Mouse (Mus musculus) midbrain, embryonic 16.5 days (tissue): Measurements from ENCODE around the gene Ldhc. TPM values are rescaled to one million over a fixed set of nuclear protein-coding genes. Genes with fewer than 3 reads are reported as not detected.
"Not testable (repeated sequence)": the region's sequence is repeated elsewhere in the genome, so short reads cannot be mapped to it uniquely, and the experiment has no call there.

Experiments used
- ATAC-seq: fragments of 200-750 bp; cut with Nextera tagmentation; 2 replicates; pipeline ENCODE4 v1.8.0; 2017; ENCODE audit warnings: moderate TSS enrichment
- H3K27ac ChIP-seq: fragments of 300-500 bp; sonication (generic); 2 replicates; pipeline ENCODE4 v1.5.1; 2014; ENCODE audit warnings: mild to moderate bottlenecking, low read length, mixed read lengths
- H3K27me3 ChIP-seq: fragments of 300-500 bp; sonication (generic); 2 replicates; pipeline ENCODE4 v1.6.1; 2014; ENCODE audit warnings: low read depth, low read length, mixed read lengths; ENCODE audit not compliant: control insufficient read depth, insufficient read depth
- H3K36me3 ChIP-seq: fragments of 300-500 bp; sonication (generic); 2 replicates; pipeline ENCODE4 v1.6.1; 2014; ENCODE audit warnings: mild to moderate bottlenecking, low read length, moderate library complexity, mixed read lengths; ENCODE audit not compliant: control insufficient read depth, insufficient read depth
- H3K4me1 ChIP-seq: fragments of 300-500 bp; sonication (generic); 2 replicates; pipeline ENCODE4 v1.6.1; 2014; ENCODE audit warnings: mild to moderate bottlenecking, low read length, mixed read lengths; ENCODE audit not compliant: control insufficient read depth, insufficient read depth
- H3K4me2 ChIP-seq: fragments of 300-500 bp; sonication (generic); 2 replicates; pipeline ENCODE4 v1.6.1; 2014; ENCODE audit warnings: mild to moderate bottlenecking, low read length, mixed read lengths
- H3K4me3 ChIP-seq: fragments of 300-500 bp; sonication (generic); 2 replicates; pipeline ENCODE4 v1.5.1; 2014; ENCODE audit warnings: low read depth, mild to moderate bottlenecking, low read length, moderate library complexity, mixed read lengths
- H3K9ac ChIP-seq: fragments of 300-500 bp; sonication (generic); 2 replicates; pipeline ENCODE4 v1.6.1; 2014; ENCODE audit warnings: low read depth, low read length, mixed read lengths
- H3K9me3 ChIP-seq: fragments of 300-500 bp; sonication (generic); replicated peaks from 2 replicates; pipeline ENCODE4 v1.6.1; 2014; ENCODE audit warnings: mild to moderate bottlenecking, low read length, mixed read lengths; ENCODE audit not compliant: control insufficient read depth, poor library complexity, severe bottlenecking
- WGBS: fragments of 180-500 bp; shearing (Covaris S2); extraction: QIAGEN DNeasy Blood & Tissue Kit; methylation state at CpG from one replicate; pipeline ENCODE4 v1.1.7; 2014; 5-methylcytosine and 5-hydroxymethylcytosine counted together
- polyA plus RNA-seq: library from polyadenylated mRNA; unstranded; fragments of >200 nt; fragmentation: Nextera tagmentation; extraction: Ambion mirVana; gene quantifications from 2 replicates; pipeline ENCODE4 v1.2.1, GENCODE M21; 2015

Ldhc gene
- polyA plus RNA-seq, 1 experiment from 2014 or later = 0.33 TPM

DNA sequence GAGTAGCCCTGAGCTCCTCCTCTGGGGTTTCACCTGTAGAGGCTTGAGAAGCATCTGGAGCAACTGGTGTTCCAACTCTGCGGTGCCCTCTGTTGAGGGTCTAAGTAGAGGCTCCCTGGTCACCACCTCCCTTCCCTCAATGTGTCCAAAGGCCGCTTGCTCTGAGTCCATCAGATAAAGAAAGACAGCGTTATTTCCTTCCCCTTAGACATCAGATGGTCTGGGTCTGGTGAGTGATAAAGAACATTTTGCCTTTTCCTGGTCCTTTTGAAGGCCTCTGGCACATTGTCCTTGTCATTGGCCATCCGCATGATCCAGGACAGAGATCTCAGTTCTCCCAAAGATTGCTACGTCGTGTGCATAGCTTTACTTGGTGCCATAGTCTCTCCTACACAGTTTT, 16.3 kb downstream of the Ldhc start:
- Histone ChIP-seq H3K4me1 (no peaks in the 10 kb centered on the region), H3K4me2 (no peak overlapping the region), H3K27me3 (no peaks in the 10 kb centered on the region), H3K9me3 (no peaks in the 10 kb centered on the region), H3K9ac (no peak overlapping the region), H3K27ac (no peak overlapping the region), H3K4me3 (no peak overlapping the region), H3K36me3 (no peaks in the 10 kb centered on the region)
- WGBS = 92% methylated on average over 6 of the region's 6 CpGs
- ATAC-seq = no peak

DNA sequence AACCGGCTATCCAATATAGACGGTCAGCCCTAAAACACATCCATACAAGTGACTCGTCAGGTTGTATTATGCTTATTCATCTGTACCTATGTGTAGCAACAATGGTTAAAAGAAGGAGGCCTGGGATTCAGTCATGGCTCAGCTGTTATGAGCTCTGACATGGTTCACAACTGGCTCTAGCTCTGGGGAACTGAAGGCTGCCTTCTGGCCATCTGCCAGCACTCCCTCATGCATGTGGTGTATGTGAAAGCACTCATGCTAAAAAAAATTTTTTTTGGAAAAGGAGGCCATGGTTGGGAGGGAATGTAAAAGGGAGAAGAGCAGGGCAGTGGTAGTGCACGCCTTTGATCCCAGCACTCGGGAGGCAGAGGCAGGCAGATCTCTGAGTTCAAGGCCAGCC, 18.8 kb downstream of the Ldhc start:
- Histone ChIP-seq H3K4me3 (no peak overlapping the region), H3K27ac (no peak overlapping the region), H3K4me1 (no peaks in the 10 kb centered on the region), H3K36me3 (no peaks in the 10 kb centered on the region), H3K9ac (no peak overlapping the region), H3K27me3 (no peaks in the 10 kb centered on the region), H3K9me3 (no peaks in the 10 kb centered on the region), H3K4me2 (no peak overlapping the region)
- WGBS = 97% methylated on average over 5 of the region's 5 CpGs
- no peak; the same call in 1 of the 2 replicates for ATAC-seq

DNA sequence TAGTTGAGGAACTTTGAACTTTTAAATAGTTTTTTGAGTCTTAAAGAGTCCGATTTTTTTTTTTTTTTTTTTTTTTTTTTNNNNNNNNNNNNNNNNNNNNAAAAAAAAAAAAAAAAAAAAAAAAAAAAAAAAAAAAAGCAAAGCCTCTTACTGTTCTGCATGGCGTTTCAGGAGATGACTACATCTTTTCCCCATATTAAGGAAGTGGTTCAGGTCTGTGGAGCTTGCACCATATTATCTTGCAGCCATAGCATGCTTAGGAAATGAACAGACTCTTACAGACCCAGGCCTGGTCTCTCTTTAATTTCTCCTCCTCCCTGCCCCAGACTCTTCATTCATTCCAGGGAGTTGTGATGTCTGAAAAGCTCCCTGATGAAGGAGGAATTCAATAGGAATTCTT, 20.0 kb downstream of the Ldhc start:
- H3K36me3 ChIP-seq = peaks cover 3% of the 10 kb centered on the region; the same call in 1 of the 2 replicates
- 83% methylated on average over 2 of the region's 2 CpGs for WGBS
- H3K27ac ChIP-seq = no peak overlapping the region
- H3K4me2 ChIP-seq = no peak overlapping the region
- H3K27me3 ChIP-seq = no peaks in the 10 kb centered on the region
- ATAC-seq = no peak
- H3K4me1 ChIP-seq = no peaks in the 10 kb centered on the region
- no peak overlapping the region for H3K4me3 ChIP-seq
- H3K9ac ChIP-seq = no peak overlapping the region
- H3K9me3 ChIP-seq = no peaks in the 10 kb centered on the region

DNA sequence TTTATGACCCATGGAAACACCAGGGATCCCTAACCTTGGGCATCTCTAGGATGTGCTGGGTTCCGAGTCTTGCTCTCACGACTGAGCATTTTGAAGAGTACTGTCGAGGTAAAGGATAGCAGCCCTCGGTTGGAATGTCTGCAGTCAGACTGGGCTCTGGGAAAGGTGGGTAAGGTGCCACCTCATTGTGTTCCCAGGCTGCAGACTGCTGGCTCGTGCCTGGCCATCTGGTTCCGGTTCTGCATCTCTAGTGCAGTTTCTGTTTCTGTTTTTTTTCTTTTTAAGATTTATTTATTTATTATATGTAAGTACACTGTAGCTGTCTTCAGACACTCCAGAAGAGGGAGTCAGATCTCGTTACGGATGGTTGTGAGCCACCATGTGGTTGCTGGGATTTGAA, 20.9 kb downstream of the Ldhc start:
- H3K9me3 ChIP-seq, H3K4me3 ChIP-seq, H3K27ac ChIP-seq, H3K36me3 ChIP-seq, H3K27me3 ChIP-seq, ATAC-seq, H3K4me2 ChIP-seq, H3K9ac ChIP-seq, H3K4me1 ChIP-seq: not testable (repeated sequence)
- 89% methylated on average over 6 of the region's 8 CpGs for WGBS

DNA sequence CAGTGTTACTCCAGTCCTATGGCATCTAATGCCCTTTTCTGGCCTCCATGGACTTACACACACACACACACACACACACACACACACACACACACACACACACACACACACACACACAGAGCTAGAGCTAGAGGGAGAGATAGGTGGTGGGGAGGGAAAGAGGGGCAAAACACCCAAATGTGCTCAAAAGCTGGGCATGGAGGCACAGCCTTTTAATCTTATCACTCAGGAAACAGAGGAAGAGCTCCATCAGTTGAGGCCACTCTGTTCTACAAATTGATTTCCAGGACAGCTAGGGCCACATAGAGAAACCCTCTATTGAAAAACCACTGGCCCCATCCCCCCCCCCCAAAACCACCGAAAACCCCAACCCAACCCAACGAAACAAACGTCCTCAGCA, 22.3 kb downstream of the Ldhc start:
- Histone ChIP-seq H3K27ac (no peak overlapping the region), H3K9me3 (no peaks in the 10 kb centered on the region), H3K4me2 (no peak overlapping the region), H3K4me3 (no peak overlapping the region), H3K9ac (no peak overlapping the region), H3K36me3 (peaks cover 17% of the 10 kb centered on the region), H3K27me3 (no peaks in the 10 kb centered on the region), H3K4me1 (no peaks in the 10 kb centered on the region)
- ATAC-seq = no peak
- 95% methylated on average over 3 of the region's 3 CpGs for WGBS

DNA sequence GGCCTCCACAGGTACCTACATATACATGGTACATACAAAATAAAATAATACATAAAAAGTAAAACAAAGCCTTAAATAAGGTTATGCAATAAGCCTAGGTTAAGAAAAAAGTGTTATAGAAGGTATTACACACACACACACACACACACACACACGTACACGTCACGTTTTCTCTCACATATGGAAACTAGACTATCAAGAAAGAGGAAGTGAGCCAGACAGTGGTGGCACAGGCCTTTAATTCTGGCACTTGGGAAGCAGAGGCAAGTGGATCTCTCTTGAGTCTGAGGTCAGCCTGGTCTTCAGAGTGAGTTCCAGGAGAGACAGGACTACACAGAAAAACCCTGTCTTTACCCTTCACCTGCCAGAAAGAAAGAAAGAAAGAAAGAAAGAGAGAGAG, 34.5 kb downstream of the Ldhc start:
- H3K4me1 ChIP-seq = no peaks in the 10 kb centered on the region
- 100% methylated on average over 3 of the region's 3 CpGs for WGBS
- H3K36me3 ChIP-seq = peaks cover 39% of the 10 kb centered on the region

DNA sequence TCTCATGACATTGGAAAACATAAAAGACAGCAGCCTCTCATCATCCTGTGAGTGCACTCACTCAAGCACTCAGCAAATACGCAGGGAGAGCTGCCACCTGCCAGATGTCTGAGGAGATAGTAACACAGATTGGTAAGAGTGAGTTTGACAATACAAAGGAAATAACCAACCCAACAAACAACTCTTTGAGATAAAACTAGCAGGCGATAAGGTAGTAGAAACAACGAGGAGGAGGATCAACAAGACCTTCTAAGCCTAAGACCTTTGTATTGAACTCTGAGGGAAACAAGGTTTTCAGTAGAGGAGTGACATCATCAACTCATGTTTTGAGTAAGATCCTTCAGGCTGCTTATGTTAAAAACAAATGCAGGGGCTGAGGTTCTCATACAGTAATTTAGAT, 38.3 kb downstream of the Ldhc start:
- no peaks in the 10 kb centered on the region for H3K27me3 ChIP-seq
- no peak overlapping the region for H3K9ac ChIP-seq
- H3K27ac ChIP-seq = no peak overlapping the region
- peaks cover 30% of the 10 kb centered on the region for H3K36me3 ChIP-seq
- H3K4me1 ChIP-seq = no peaks in the 10 kb centered on the region
- no peak overlapping the region for H3K4me2 ChIP-seq
- H3K4me3 ChIP-seq = no peak overlapping the region
- no peak for ATAC-seq
- H3K9me3 ChIP-seq = no peaks in the 10 kb centered on the region
- 94% methylated on average over 3 of the region's 3 CpGs for WGBS

More for the DNA sequence above, 34.5 kb downstream of the Ldhc start:
- Histone ChIP-seq H3K9ac (no peak overlapping the region), H3K4me3 (no peak overlapping the region), H3K27ac (no peak overlapping the region), H3K27me3 (no peaks in the 10 kb centered on the region), H3K9me3 (no peaks in the 10 kb centered on the region), H3K4me2 (no peak overlapping the region)
- ATAC-seq = no peak

DNA sequence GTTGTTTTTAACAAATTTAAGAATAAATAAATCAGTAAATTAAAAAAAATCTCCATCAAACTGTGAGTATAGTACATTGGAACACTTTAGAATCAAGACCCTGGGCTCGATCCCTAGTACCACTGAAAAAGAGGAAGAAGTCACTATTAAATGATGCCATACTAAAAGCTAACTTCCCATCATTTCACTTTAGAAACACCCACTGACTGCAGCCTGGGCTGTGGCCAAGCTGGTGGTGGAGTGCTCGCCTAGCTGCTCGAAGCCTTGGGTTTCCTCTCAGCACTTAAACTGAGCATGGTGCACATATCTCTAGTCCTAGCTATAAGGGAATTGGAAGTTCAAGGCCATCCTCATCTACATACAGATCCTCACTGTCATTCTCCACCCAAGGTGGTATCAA, 50.2 kb downstream of the Ldhc start:
- WGBS = 94% methylated on average over 3 of the region's 3 CpGs
- Histone ChIP-seq H3K4me1 (peaks cover 2% of the 10 kb centered on the region; the same call in 1 of the 2 replicates), H3K36me3 (peaks cover 38% of the 10 kb centered on the region), H3K9ac (no peak overlapping the region), H3K4me2 (no peak overlapping the region), H3K27ac (no peak overlapping the region), H3K27me3 (no peaks in the 10 kb centered on the region), H3K4me3 (no peak overlapping the region), H3K9me3 (no peaks in the 10 kb centered on the region)
- ATAC-seq = no peak

DNA sequence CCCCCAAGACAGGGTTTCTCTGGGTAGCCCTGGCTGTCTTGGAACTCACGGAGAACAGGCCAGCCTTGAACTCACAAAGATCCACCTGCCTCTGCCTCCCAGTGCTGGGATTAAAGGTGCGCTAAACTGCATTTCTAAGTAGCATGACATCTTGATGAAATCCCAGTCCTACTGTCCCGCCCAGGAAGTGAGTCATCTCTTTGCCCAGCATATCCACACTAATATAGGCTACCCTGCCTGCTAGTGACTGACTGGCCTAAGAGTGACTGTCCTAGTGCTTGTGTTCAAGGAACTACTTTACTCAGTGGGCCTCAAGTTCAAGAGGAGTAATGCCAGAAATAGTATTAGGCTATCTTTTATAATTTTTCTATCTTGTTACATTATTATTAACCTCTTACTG, 55.4 kb downstream of the Ldhc start:
- no peaks in the 10 kb centered on the region for H3K27me3 ChIP-seq
- H3K4me3 ChIP-seq = no peak overlapping the region
- ATAC-seq = no peak
- no peak overlapping the region for H3K4me2 ChIP-seq
- H3K4me1 ChIP-seq = peaks cover 26% of the 10 kb centered on the region
- H3K9me3 ChIP-seq = no peaks in the 10 kb centered on the region
- no peak overlapping the region for H3K27ac ChIP-seq
- no peak overlapping the region for H3K9ac ChIP-seq
- WGBS = 94% methylated on average over 3 of the region's 3 CpGs
- peaks cover 7% of the 10 kb centered on the region; the same call in 1 of the 2 replicates for H3K36me3 ChIP-seq
